Mouse (Mus musculus): ENCODE results near the gene Folr1.

- TF ChIP-seq CTCF (conservative IDR thresholded peaks at IDR 0.05; ENCODE audit: low read length): no peak
- no peak for TF ChIP-seq NANOG (IDR thresholded peaks at IDR 0.05; ENCODE audit: borderline replicate concordance, low read length)
- no peak for TF ChIP-seq POU5F1 (IDR thresholded peaks at IDR 0.05; ENCODE audit: borderline replicate concordance, low read length)
Observed at GRCm38 (mm10) chr7:101884160-101884559, 13.6 kb upstream of the Folr1 start.

Data from E14TG2a.4 (cell line).